Mouse (Mus musculus) erythroblast, embryonic 14.5 days (primary cell): ENCODE results near the gene Apoc2. TPM values are rescaled to one million over a fixed set of nuclear protein-coding genes. Genes with fewer than 3 reads are reported as not detected.
"Not testable (repeated sequence)": the region's sequence is repeated elsewhere in the genome, so short reads cannot be mapped to it uniquely, and the experiment has no call there.

Experiments
- H3K27me3 ChIP-seq: 2 replicates; pipeline ENCODE4 v1.6.1; 2012; ENCODE audit warnings: inconsistent platforms; ENCODE audit not compliant: control insufficient read depth
- H3K36me3 ChIP-seq: 2 replicates; pipeline ENCODE4 v1.6.1; 2012; ENCODE audit warnings: mild to moderate bottlenecking, inconsistent platforms; ENCODE audit not compliant: control insufficient read depth
- H3K4me1 ChIP-seq: 2 replicates; pipeline ENCODE4 v1.6.1; 2012; ENCODE audit warnings: inconsistent platforms; ENCODE audit not compliant: control insufficient read depth
- H3K4me3 ChIP-seq: replicated peaks from 2 replicates; pipeline ENCODE3; 2012; ENCODE audit warnings: moderate library complexity, mild to moderate bottlenecking, inconsistent platforms
- H3K9me3 ChIP-seq: 2 replicates; pipeline ENCODE4 v1.6.1; 2012; ENCODE audit warnings: low read length, inconsistent platforms, mixed read lengths; ENCODE audit not compliant: control insufficient read depth
- GATA1 ChIP-seq: IDR thresholded peaks from 2 replicates; pipeline ENCODE4 v1.6.1; 2012; ENCODE audit warnings: low read length, inconsistent platforms, mixed read lengths
- TAL1 ChIP-seq: IDR thresholded peaks from 3 replicates; pipeline ENCODE4 v1.6.1; 2012; ENCODE audit warnings: low read length, inconsistent platforms, mixed read lengths
- polyA plus RNA-seq: library from polyadenylated mRNA; stranded (reverse); fragments of >175 nt; gene quantifications from 2 replicates; pipeline ENCODE4 v1.2.3, GENCODE M21; 2012

Gene Apoc2
- polyA plus RNA-seq, 1 experiment, result 0.32 TPM

DNA sequence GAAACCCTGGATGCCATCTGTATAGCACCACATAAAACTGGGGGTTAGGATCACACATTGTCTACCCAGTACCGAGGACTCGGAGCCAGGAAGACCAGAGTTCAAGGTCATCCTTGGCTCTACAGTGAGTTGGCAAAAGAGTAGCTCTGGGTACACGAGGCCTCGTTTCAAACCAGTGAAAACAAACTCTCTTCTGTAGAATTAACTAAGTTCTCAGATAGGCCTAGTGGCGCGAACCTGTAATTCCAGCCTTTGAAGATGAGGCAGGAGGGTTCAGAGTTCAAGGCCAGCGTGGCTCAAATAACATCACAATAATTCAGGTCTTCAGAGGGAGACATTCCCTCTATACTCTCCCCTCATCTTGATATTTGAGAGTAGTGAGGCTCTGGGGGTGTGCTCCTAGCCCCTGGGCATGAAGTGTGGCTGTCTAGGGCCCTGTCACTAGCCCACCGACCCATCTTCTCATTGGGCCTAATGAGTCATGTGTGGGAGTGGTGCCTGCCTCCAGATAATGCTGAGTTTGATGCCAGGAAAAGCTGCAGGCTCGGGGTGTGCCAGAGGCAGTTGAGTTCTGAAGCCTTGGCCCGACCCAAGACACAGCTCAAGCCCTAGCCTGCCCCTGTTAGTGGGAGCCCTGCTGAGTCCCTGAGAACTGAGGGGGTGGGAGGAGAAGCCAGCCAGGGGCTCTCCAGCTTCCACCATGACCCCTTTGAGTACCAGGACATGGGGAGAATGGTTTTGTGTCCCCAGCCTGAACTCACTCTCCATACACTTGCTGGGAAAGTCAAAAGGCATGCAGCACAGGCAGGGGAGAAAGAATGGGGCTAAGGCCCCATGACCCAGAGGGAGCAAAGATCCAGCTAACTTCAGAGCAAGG, 16.8 kb upstream of the Apoc2 start:
- no peak for TF ChIP-seq GATA1
- TF ChIP-seq TAL1, result no peak
- H3K9me3 ChIP-seq, result peaks cover 4% of the 10 kb centered on the region; the same call in 1 of the 2 replicates
- no peak overlapping the region for H3K4me3 ChIP-seq
- peaks cover 11% of the 10 kb centered on the region for H3K36me3 ChIP-seq
- peaks cover 50% of the 10 kb centered on the region for H3K4me1 ChIP-seq
- peaks cover 34% of the 10 kb centered on the region for H3K27me3 ChIP-seq

DNA sequence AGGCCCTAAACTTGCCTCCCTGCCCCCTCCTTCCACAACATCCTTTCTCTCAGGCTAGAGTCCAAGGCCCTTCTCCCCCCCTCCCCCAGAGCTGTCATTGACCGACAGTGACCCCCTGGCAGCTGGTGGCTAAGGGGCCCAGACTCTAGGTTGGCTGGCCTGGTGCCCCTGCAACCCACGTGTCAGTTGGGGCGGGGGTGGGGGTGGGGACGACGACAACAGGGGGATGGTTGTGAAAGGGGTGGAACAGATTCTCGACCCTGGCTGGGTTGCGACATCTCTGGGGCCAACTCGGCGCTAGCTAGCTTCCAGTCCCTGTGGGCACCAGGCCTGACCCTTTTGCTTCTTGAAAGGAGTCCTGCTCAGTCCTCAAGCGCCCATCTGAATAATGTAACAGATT, 15.7 kb upstream of the Apoc2 start:
- Histone ChIP-seq H3K9me3 (peaks cover 4% of the 10 kb centered on the region; the same call in 1 of the 2 replicates), H3K4me1 (peaks cover 38% of the 10 kb centered on the region), H3K27me3 (peaks cover 22% of the 10 kb centered on the region)

DNA sequence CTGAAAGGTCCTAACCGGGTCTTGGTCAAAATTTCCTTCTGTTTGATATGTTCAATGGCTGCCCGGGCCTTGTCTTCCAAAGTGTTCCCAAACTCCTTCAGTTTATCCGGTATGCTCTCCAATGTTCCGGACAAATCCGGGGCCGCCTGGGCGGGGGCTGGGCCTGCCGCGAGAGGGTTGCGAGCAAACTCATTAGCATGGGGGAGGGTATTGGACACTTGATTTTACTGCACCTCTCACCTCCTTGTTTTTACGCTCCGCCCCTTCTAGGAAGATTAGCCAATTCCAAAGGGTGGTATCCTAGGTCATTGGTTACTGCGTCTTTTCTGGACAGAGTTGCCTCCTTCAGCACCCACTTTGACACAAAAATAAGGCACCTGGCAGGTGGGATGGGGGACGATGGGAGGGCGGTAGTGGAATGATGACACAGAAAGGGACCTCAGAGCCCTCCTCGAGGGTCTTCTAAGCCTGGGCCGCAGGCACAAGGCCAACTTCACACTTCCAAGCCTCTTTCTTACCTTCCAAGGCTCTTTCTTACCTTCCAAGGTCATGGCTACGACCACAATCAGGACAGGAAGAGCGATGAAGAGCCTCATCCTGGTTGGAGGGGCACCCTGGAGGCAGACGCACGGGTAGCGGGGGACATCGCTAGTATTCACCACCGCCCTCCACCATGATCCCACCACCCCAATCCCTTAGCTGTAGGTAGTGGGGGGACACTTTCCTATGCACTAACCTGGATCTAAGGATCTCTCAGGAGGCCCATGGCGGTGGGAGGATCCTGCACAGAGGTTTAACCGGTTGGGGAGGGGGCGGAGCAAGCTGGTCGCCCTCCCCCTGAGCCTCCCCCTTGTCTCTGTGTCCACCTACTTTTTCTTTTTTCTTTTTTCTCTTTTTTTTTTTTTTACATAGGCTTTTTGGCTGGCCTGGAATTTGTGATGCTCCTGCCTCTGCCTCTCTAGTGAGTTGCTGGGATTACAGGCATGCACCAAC, 14.4 kb upstream of the Apoc2 start, which contains the start of gene Apoc1:
Apoc1 (minus strand) TSS at position 788 of the 993 bp plus-strand sequence.
- Histone ChIP-seq H3K36me3 (peaks cover 9% of the 10 kb centered on the region), H3K9me3 (peaks cover 4% of the 10 kb centered on the region; the same call in 1 of the 2 replicates), H3K4me3 (peak within 1 kb of the TSS; percentile 46), H3K27me3 (peaks cover 10% of the 10 kb centered on the region), H3K4me1 (peaks cover 33% of the 10 kb centered on the region)
- TF ChIP-seq TAL1, result no peak
- no peak for TF ChIP-seq GATA1

More for the DNA sequence above, 15.7 kb upstream of the Apoc2 start:
- Histone ChIP-seq H3K36me3 (peaks cover 11% of the 10 kb centered on the region), H3K4me3 (no peak overlapping the region)
- no peak for TF ChIP-seq GATA1
- TF ChIP-seq TAL1, result no peak

DNA sequence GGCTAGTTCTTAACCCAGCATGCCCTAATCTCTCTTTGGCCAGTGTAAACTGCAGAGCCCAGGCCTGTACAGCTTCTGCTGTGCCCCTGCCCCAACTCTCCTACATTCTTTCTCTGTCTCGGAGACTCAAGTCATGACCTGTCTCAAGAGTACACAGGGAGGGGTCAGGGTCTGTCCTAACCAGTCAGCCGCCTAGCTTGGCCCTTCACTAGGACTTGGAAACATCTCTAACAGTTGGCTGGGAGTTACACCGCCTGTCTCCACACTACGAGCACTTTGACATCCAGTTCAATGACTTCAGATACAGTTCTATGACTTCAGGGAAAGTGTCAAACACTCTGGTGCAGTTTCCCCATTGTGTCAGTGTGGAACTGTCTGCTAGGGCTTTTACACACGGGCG, 13.7 kb upstream of the Apoc2 start:
- no peak for TF ChIP-seq GATA1
- no peak for TF ChIP-seq TAL1
- Histone ChIP-seq H3K36me3 (peaks cover 3% of the 10 kb centered on the region), H3K9me3 (peaks cover 1% of the 10 kb centered on the region; the same call in 1 of the 2 replicates), H3K4me3 (peak overlapping the region; percentile 42), H3K4me1 (peaks cover 33% of the 10 kb centered on the region), H3K27me3 (peaks cover 3% of the 10 kb centered on the region)

DNA sequence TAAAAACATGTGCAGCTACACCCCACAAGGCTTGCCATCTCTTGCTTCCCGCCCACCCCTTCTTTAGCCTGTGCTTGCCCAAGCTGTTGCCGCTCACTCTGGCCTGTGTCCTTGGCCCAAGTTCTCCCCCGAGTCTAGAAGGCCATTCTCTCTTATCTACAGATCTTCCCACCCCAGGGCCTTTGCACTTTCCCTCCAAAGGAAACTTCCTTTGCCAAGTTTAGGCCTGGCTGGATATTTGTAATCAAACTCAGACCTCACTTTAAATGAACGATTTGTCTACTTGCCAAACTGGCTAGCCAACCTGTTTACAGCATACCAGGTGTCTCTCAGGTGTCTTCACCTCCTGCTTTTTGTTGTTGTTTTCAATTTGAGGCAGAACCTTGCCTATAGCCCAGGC, 13.1 kb upstream of the Apoc2 start:
- H3K27me3 ChIP-seq, result no peaks in the 10 kb centered on the region
- TF ChIP-seq GATA1 (no peak), TAL1 (no peak)
- H3K9me3 ChIP-seq, result no peaks in the 10 kb centered on the region
- no peaks in the 10 kb centered on the region; the same call in 1 of the 2 replicates for H3K36me3 ChIP-seq
- H3K4me3 ChIP-seq, result no peak overlapping the region
- peaks cover 29% of the 10 kb centered on the region for H3K4me1 ChIP-seq

DNA sequence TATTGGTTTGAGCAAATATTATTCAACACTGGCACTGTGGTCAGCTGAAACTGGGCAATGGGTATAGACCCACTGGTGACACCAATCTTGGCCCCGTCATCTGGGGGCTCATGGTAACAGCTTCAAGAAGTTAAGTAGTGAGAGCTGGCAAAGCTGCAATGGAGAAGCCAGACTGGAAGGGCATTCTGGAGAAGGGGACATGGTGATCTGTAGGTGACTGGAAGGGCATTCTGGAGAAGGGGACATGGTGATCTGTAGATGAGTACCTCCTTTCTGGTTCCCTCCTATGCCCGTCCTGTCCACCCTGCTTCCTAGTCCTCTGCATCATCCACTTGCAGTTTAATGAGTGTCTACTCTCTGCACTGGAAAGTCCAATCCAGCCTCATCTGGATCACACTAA, 10.9 kb upstream of the Apoc2 start:
- Histone ChIP-seq H3K9me3 (no peaks in the 10 kb centered on the region), H3K4me1 (peaks cover 14% of the 10 kb centered on the region), H3K4me3 (no peak overlapping the region), H3K27me3 (no peaks in the 10 kb centered on the region), H3K36me3 (no peaks in the 10 kb centered on the region; the same call in 1 of the 2 replicates)
- TF ChIP-seq TAL1, result no peak

DNA sequence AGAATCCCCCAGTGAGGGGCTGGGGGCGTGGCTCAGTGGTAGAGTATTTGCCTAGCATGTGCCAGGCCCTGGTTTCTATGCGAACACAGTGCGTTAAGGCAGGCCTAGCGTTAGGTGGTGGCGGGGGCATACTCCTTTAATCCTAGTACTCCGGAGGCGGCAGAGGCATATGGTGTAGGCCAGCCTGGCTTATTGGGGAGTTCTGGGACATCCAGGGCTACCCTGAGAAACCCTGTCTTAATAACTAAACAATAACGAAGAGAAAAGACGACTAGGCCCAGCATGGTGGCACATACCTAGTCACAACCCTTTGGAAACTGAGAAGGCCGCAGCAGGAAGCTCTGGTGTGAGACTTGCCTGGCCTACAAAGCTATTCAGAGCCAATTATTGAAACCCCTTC, 10.4 kb upstream of the Apoc2 start:
- no peak for TF ChIP-seq TAL1
- TF ChIP-seq GATA1, result no peak
- Histone ChIP-seq H3K9me3 (no peaks in the 10 kb centered on the region), H3K27me3 (no peaks in the 10 kb centered on the region), H3K4me3 (no peak overlapping the region), H3K36me3 (no peaks in the 10 kb centered on the region; the same call in 1 of the 2 replicates), H3K4me1 (peaks cover 10% of the 10 kb centered on the region)

DNA sequence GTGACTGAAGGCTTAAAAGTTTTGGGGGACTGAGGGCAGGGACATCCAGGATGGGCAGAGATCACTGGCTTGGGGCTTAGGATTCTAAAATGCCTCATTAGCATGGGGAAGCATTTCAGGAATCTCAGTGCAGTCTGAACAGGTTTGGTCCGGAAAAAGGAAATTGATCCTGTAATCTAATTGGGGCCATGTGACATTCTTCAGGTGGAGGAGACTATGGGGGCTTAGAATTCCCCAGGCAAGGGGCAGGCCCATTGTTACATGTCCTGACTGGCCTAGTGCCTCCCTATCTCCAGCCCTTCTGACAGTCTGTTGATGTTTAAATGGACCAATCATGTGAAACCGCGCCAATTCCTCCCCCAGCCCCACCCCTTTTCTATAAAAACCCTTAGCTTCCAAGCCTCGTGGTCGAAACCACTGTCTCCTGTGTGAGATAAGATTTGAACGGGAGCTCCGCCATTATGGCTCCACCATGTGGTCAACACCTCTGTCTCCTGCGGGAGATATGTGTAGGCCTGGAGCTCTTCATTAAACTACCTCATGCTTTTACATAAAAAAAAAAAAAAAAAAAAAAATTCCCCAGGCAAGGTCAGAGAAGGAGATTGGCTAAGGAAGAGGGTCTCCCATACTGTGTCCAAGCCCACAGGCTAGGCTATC, 9.3 kb upstream of the Apoc2 start:
- not testable (repeated sequence) for H3K36me3 ChIP-seq, H3K4me1 ChIP-seq, H3K4me3 ChIP-seq, H3K9me3 ChIP-seq, H3K27me3 ChIP-seq
